Comparison of ENCODE assay signal across 27 mouse cellular contexts in the genomic region with DNA sequence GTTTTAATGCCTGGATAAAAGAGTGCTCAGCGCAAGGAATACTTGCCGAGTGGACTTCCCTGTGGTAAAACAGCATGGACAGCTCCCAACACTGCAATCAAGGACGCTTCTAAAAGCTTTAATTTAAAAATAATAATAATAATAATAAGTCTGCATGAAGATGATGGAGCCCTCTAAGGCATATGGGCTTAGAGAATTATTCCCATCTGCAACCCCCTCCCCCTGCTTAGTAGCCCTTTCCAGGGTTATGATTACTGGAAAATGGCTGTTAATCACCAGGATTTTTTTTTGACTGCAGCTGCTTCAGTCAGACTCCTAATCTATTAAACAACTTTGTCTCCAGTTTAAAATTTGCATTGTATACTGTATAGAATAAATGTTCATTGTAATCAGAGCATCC. TPM values are rescaled to one million over a fixed set of nuclear protein-coding genes. Genes with fewer than 3 reads are reported as not detected.
DNase-seq lines count a peak whose midpoint lies in the region; ATAC-seq and TF ChIP-seq lines count a peak whose summit lies in the region.
"Had no signal": no experiment of that assay in that cellular context is flagged by ENCODE, and none has a peak within 500 bp of the region (broad histone marks: within the 10 kb centered on the region; RNA-seq: fewer than 3 reads in every experiment).

No protein-coding gene starts in this region.

- no peak for TF ChIP-seq EP300 in CH12.LX (IDR thresholded peaks at IDR 0.05; ENCODE audit: low read length)

- dilution Hi-C loops in CH12.LX (cut with MboI; ENCODE audit: extremely low pct_ligation_motif_present, extremely low pct_unique_long_range_greater_than_20kb, low sequenced_read_pairs), result no loop called here

- TF ChIP-seq RAD21 in CH12.LX (IDR thresholded peaks at IDR 0.05; ENCODE audit: low read depth, low read length), result no peak

- no peaks in the 10 kb centered on the region for H3K36me3 ChIP-seq in forebrain, embryonic 15.5 days
- H3K36me3 ChIP-seq in forebrain, embryonic 12.5 days (replicated peaks), result no peaks in the 10 kb centered on the region
- no peaks in the 10 kb centered on the region for H3K36me3 ChIP-seq in CH12.LX (replicated peaks in 1 of 2; ENCODE audit: control insufficient read depth in 1 of 2, insufficient read depth in 1 of 2, low read length in 1 of 2)
- H3K36me3 ChIP-seq: embryonic facial prominence, embryonic 12.5 days; embryonic facial prominence, embryonic 15.5 days; heart, embryonic 10.5 days; heart, embryonic 13.5 days had no signal

- in situ Hi-C loops in CH12.LX (cut with MboI; ENCODE audit: low pct_ligation_motif_present, low pct_unique_long_range_greater_than_20kb, low sequenced_read_pairs), result loop anchor here (25.0 kb wide), 1 partner anchor 101 kb away; no protein-coding TSS in a partner anchor

- 79% methylated on average over 3 of the region's 3 CpGs for WGBS in forebrain, embryonic 15.5 days
- WGBS in forebrain, embryonic 12.5 days, result 86% methylated on average over 3 of the region's 3 CpGs

- peak overlapping the region; percentile 50 for H3K27ac ChIP-seq in forebrain, embryonic 15.5 days (replicated peaks)
- H3K27ac ChIP-seq in forebrain, embryonic 12.5 days, result no peak overlapping the region
- no peak overlapping the region for H3K27ac ChIP-seq in CH12.LX (ENCODE audit: insufficient read depth, low read depth)
- H3K27ac ChIP-seq: embryonic facial prominence, embryonic 12.5 days; embryonic facial prominence, embryonic 15.5 days; heart, adult 2 months; heart, embryonic 10.5 days; heart, embryonic 13.5 days; hindbrain, embryonic 14.5 days; hindbrain, postnatal 0 days had no signal

- no peaks in the 10 kb centered on the region for H3K27me3 ChIP-seq in forebrain, embryonic 15.5 days
- H3K27me3 ChIP-seq in forebrain, embryonic 12.5 days, result no peaks in the 10 kb centered on the region
- no peaks in the 10 kb centered on the region for H3K27me3 ChIP-seq in CH12.LX (replicated peaks)
- H3K27me3 ChIP-seq: embryonic facial prominence, embryonic 12.5 days; embryonic facial prominence, embryonic 15.5 days; heart, embryonic 13.5 days had no signal

- H3K4me3 ChIP-seq in forebrain, embryonic 15.5 days, result no peak overlapping the region
- no peak overlapping the region for H3K4me3 ChIP-seq in forebrain, embryonic 12.5 days (replicated peaks)
- no peak overlapping the region for H3K4me3 ChIP-seq in CH12.LX (replicated peaks in 1 of 3; ENCODE audit: low read depth in 2 of 3, low read length in 2 of 3, poor library complexity in 1 of 3)
- H3K4me3 ChIP-seq: embryonic facial prominence, embryonic 12.5 days; embryonic facial prominence, embryonic 15.5 days; heart, adult 2 months; heart, embryonic 10.5 days; heart, embryonic 13.5 days had no signal

- no peak for TF ChIP-seq CTCF in CH12.LX (conservative IDR thresholded peaks at IDR 0.05 in 1 of 2, IDR thresholded peaks at IDR 0.05 in 1 of 2; ENCODE audit: low read depth in 2 of 2, low read length in 2 of 2)
- no peak for TF ChIP-seq CTCF in brain, embryonic 14.5 days (IDR thresholded peaks at IDR 0.05; ENCODE audit: borderline replicate concordance, extremely low read depth, insufficient read depth, insufficient read length)

- no peak for TF ChIP-seq POLR2A in CH12.LX (IDR thresholded peaks at IDR 0.05; ENCODE audit: low read depth, low read length)
- TF ChIP-seq POLR2A in brain, embryonic 14.5 days (IDR thresholded peaks at IDR 0.05; ENCODE audit: borderline replicate concordance, extremely low read depth, insufficient read depth, insufficient read length, poor library complexity, severe bottlenecking), result no peak

- peaks cover 4% of the 10 kb centered on the region; the same call in 1 of the 2 replicates for H3K4me1 ChIP-seq in forebrain, embryonic 15.5 days
- peaks cover 4% of the 10 kb centered on the region; the same call in 1 of the 2 replicates for H3K4me1 ChIP-seq in forebrain, embryonic 12.5 days
- peaks cover 0 to 15% of the 10 kb centered on the region in 2 experiments; a peak in 2 of 4 replicates for H3K4me1 ChIP-seq in CH12.LX (ENCODE audit: control insufficient read depth in 1 of 2, insufficient read depth in 2 of 2)
- H3K4me1 ChIP-seq: embryonic facial prominence, embryonic 12.5 days had no signal

- peaks cover 47% of the 10 kb centered on the region for H3K79me2 ChIP-seq in CH12.LX (replicated peaks; ENCODE audit: control insufficient read depth, extremely low read depth, insufficient read depth, poor library complexity, severe bottlenecking)

- no peak overlapping the region for H3K4me2 ChIP-seq in forebrain, embryonic 15.5 days (replicated peaks)
- H3K4me2 ChIP-seq in forebrain, embryonic 12.5 days, result no peak overlapping the region
- H3K4me2 ChIP-seq in CH12.LX (ENCODE audit: insufficient read depth, low read depth, poor library complexity, severe bottlenecking), result peak overlapping the region; percentile 86
- H3K4me2 ChIP-seq: embryonic facial prominence, embryonic 12.5 days; embryonic facial prominence, embryonic 15.5 days; heart, embryonic 13.5 days; hindbrain, embryonic 14.5 days had no signal

- no peak for DNase-seq in CH12.LX (ENCODE audit: extremely low read depth)
- DNase-seq in brain, embryonic 14.5 days (ENCODE audit: low read depth), result peak; percentile 35
- DNase-seq in adrenal gland, adult 2 months, result no peak
- no peak for DNase-seq in urinary bladder, adult 18-20 months (ENCODE audit: low spot score in 2 of 2)
- DNase-seq: adrenal gland, postnatal 10 days; adrenal gland, postnatal 36 days; cerebellum, adult 11 months; cerebellum, adult 2 months; cerebellum, adult 9-11 months; cerebellum, postnatal 25 days; gastrocnemius, postnatal 10 days; gastrocnemius, postnatal 36 days; heart, adult 2 months; heart, postnatal 14 days; heart, postnatal 4 days had no signal

- no peak overlapping the region for H3K9ac ChIP-seq in forebrain, embryonic 15.5 days (replicated peaks)
- H3K9ac ChIP-seq in forebrain, embryonic 12.5 days, result no peak overlapping the region
- peak overlapping the region; percentile 69 for H3K9ac ChIP-seq in CH12.LX (ENCODE audit: insufficient read depth, low read depth)
- H3K9ac ChIP-seq: embryonic facial prominence, embryonic 12.5 days; embryonic facial prominence, embryonic 15.5 days; heart, embryonic 13.5 days; hindbrain, embryonic 14.5 days had no signal

- H3K9me3 ChIP-seq in forebrain, embryonic 15.5 days, result no peaks in the 10 kb centered on the region
- H3K9me3 ChIP-seq in forebrain, embryonic 12.5 days, result no peaks in the 10 kb centered on the region
- no peaks in the 10 kb centered on the region for H3K9me3 ChIP-seq in CH12.LX (replicated peaks; ENCODE audit: low read length)
- H3K9me3 ChIP-seq: embryonic facial prominence, embryonic 12.5 days; embryonic facial prominence, embryonic 15.5 days; heart, embryonic 10.5 days; heart, embryonic 13.5 days had no signal

- peak; percentile 55 for ATAC-seq in forebrain, embryonic 15.5 days (replicated peaks)
- ATAC-seq in forebrain, embryonic 12.5 days (ENCODE audit: low FRiP score), result no peak
- ATAC-seq: activated CD4-positive, CD25-positive, alpha-beta regulatory T cell, adult 4 months; CD4-positive, CD25-positive, alpha-beta regulatory T cell, adult 4 months; hindbrain, postnatal 0 days; inflammation-experienced regulatory T-cells, adult 6 months; intestine, embryonic 16.5 days had no signal

TF ChIP-seq in CH12.LX, 34 proteins besides CTCF, POLR2A, EP300 and RAD21:
- TF ChIP-seq NRF1 (IDR thresholded peaks at IDR 0.05; ENCODE audit: low read depth, low read length) (no peak), ZMIZ1 (IDR thresholded peaks at IDR 0.05; ENCODE audit: low read depth, low read length) (no peak), JUN (IDR thresholded peaks at IDR 0.05; ENCODE audit: insufficient read depth, low read depth, low read length) (no peak), IRF4 (IDR thresholded peaks at IDR 0.05; ENCODE audit: low read depth, low read length) (no peak), BHLHE40 (IDR thresholded peaks at IDR 0.05; ENCODE audit: low read depth, low read length) (no peak), POLR2AphosphoS2 (IDR thresholded peaks at IDR 0.05; ENCODE audit: low read depth, low read length) (no peak), KAT2A (IDR thresholded peaks at IDR 0.05; ENCODE audit: insufficient replicate concordance, low read length) (no peak), MAX (IDR thresholded peaks at IDR 0.05; ENCODE audit: low read length) (no peak), MAZ (IDR thresholded peaks at IDR 0.05; ENCODE audit: low read depth, low read length) (no peak), MXI1 (IDR thresholded peaks at IDR 0.05; ENCODE audit: low read depth, low read length) (no peak), GABPA (IDR thresholded peaks at IDR 0.05; ENCODE audit: insufficient replicate concordance, low read depth, low read length) (no peak), MAFK (IDR thresholded peaks at IDR 0.05; ENCODE audit: insufficient replicate concordance, low read length) (no peak), ZC3H11A (IDR thresholded peaks at IDR 0.05; ENCODE audit: low read depth, low read length) (no peak), CHD1 (IDR thresholded peaks at IDR 0.05; ENCODE audit: low read depth, low read length) (no peak)

RNA-seq across cellular contexts. Expression of a gene that starts 32.5 kb away (rescaled TPM):
- 197 and 227 TPM in 2 replicates for polyA plus RNA-seq in forebrain, embryonic 15.5 days (2015; fragmentation: Nextera tagmentation; extraction: Ambion mirVana)
- 29.4 and 33.3 TPM in 2 replicates for polyA plus RNA-seq in forebrain, embryonic 12.5 days (2016; fragmentation: Nextera tagmentation; extraction: Ambion mirVana)
- total RNA-seq in CH12.LX (2012; rRNA removed), result 99.9 and 113 TPM in 2 replicates
- 107 and 134 TPM in 2 replicates for total RNA-seq in CH12.LX (2014; rRNA removed)
- polyA plus RNA-seq in CH12.LX (2012; ENCODE audit: insufficient read length, low read depth), result 159 and 199 TPM in 2 replicates
- polyA plus RNA-seq in brain, embryonic 14.5 days (2012; rRNA removed), result 19.4 and 22.5 TPM in 2 replicates
- total RNA-seq in adrenal gland, adult 2 months (2021), result 10 to 100 TPM; 23.8 to 58.6 TPM
- polyA plus RNA-seq in adrenal gland, adult 2 months (2012; rRNA removed), result 14.3 and 23.3 TPM in 2 replicates
